Mouse (Mus musculus): Measurements from ENCODE around the gene Olfr1180. TPM values are rescaled to one million over a fixed set of nuclear protein-coding genes. Genes with fewer than 3 reads are reported as not detected.
"Not testable (repeated sequence)": the region's sequence is repeated elsewhere in the genome, so short reads cannot be mapped to it uniquely, and the experiment has no call there.

Gene Olfr1180
- polyA plus RNA-seq (2012; rRNA removed), result not detected in 2 replicates

GRCm38 (mm10) chr2:88419051-88419450 lies at the start of gene Olfr1180:
Olfr1180 (minus strand) TSS chr2:88419151.
- no peak for DNase-seq (ENCODE audit: extremely low spot score in 1 of 2, low spot score in 1 of 2)

GRCm38 (mm10) chr2:88454567-88454966 lies 35.6 kb upstream of the Olfr1180 start, which contains the start of gene Olfr1183:
Olfr1183 (plus strand) TSS chr2:88454867.
- DNase-seq (ENCODE audit: extremely low spot score in 1 of 2, low spot score in 1 of 2), result not testable (repeated sequence)

DNA sequence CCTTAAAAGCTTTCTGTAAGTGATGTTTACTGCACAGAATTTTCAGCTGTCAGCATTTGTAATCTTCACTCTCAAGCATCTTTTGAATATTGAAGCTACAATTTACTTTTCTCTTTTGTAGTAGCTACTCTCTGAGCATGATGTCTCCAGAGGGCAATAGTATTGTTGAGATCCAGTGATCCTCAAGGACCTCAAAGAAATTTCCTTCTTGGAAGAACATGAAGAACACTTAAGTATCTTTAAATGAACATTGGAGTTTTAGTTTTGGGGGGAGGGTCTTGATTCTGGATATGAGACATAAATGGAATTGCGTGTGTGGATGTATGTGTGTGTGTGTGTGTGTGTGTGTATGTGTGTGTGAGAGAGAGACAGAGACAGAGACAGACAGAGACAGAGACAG lies 30.1 kb upstream of the Olfr1180 start, which contains the start of gene Gm13757:
Gene Gm13757 (minus strand): TSS at position 101 of the 400 bp plus-strand sequence.
- DNase-seq (ENCODE audit: extremely low spot score in 1 of 2, low spot score in 1 of 2), result no peak

DNA sequence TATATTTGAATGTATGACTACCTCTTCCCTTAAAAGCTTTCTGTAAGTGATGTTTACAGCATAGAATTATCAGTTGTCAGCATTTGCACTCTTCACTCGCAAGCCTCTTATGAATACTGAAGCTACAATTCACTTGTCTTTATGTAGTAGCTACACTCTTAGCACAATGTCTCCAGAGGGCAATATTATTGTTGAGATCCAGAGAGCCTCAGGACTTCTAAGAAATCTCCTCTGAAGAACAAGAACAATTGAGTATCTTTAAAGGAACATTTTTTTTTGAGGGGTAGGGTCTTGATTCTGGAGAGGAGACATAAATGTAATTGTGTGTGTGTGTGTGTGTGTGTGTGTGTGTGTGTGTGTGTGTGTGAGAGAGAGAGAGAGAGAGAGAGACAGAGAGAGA lies 7.1 kb upstream of the Olfr1180 start, which contains the start of gene Olfr1181:
Gene Olfr1181 (minus strand): TSS at position 101 of the 400 bp plus-strand sequence.
- no peak for DNase-seq (ENCODE audit: extremely low spot score in 1 of 2, low spot score in 1 of 2)

- DNase-seq (ENCODE audit: extremely low spot score in 1 of 2, low spot score in 1 of 2), result no peak
Observed at GRCm38 (mm10) chr2:88406353-88406752, 12.6 kb downstream of the Olfr1180 start, which contains the start of gene Olfr1179. Olfr1179 (minus strand) TSS chr2:88406453.

GRCm38 (mm10) chr2:88386762-88387161 lies 32.2 kb downstream of the Olfr1180 start, which contains the start of gene Olfr1178:
Olfr1178 (plus strand) TSS chr2:88387062.
- DNase-seq (ENCODE audit: extremely low spot score in 1 of 2, low spot score in 1 of 2), result no peak

Other genes with a start within 250 kb of the Olfr1180 start
- not detected in 2 replicates for gene Olfr1168, start 237.3 kb downstream of the Olfr1180 start, polyA plus RNA-seq (2012; rRNA removed)
- not detected in 2 replicates for gene Olfr1170, start 190.8 kb downstream of the Olfr1180 start, polyA plus RNA-seq (2012; rRNA removed)
- not detected in 2 replicates for gene Olfr1173, start 139.3 kb downstream of the Olfr1180 start, polyA plus RNA-seq (2012; rRNA removed)
- not detected in 2 replicates for gene Olfr1174-ps, start 104.0 kb downstream of the Olfr1180 start, polyA plus RNA-seq (2012; rRNA removed)
- not detected in 2 replicates for gene Olfr1175-ps, start 91.9 kb downstream of the Olfr1180 start, polyA plus RNA-seq (2012; rRNA removed)
- gene Olfr1176, start 82.4 kb downstream of the Olfr1180 start, polyA plus RNA-seq (2012; rRNA removed), result 0.02 TPM in 1 of 2 replicates, not detected in the other
- gene Olfr1177-ps, start 72.7 kb downstream of the Olfr1180 start, polyA plus RNA-seq (2012; rRNA removed), result not detected in 2 replicates
- not detected in 2 replicates for gene Olfr1178, start 32.1 kb downstream of the Olfr1180 start, polyA plus RNA-seq (2012; rRNA removed)
- gene Olfr1179, start 12.7 kb downstream of the Olfr1180 start, polyA plus RNA-seq (2012; rRNA removed), result not detected in 2 replicates
- not detected in 2 replicates for gene Olfr1181, start 7.0 kb upstream of the Olfr1180 start, polyA plus RNA-seq (2012; rRNA removed)
- gene Gm13757, start 30.0 kb upstream of the Olfr1180 start, polyA plus RNA-seq (2012; rRNA removed), result not detected in 2 replicates
- not detected in 2 replicates for gene Olfr1183, start 35.7 kb upstream of the Olfr1180 start, polyA plus RNA-seq (2012; rRNA removed)
- not detected in 2 replicates for gene Olfr1184, start 64.4 kb upstream of the Olfr1180 start, polyA plus RNA-seq (2012; rRNA removed)
- gene Olfr1185-ps1, start 74.2 kb upstream of the Olfr1180 start, polyA plus RNA-seq (2012; rRNA removed), result not detected in 2 replicates
- not detected in 2 replicates for gene Olfr1186, start 99.4 kb upstream of the Olfr1180 start, polyA plus RNA-seq (2012; rRNA removed)
- gene Olfr1188, start 137.8 kb upstream of the Olfr1180 start, polyA plus RNA-seq (2012; rRNA removed), result not detected in 2 replicates
- gene Olfr1189, start 167.3 kb upstream of the Olfr1180 start, polyA plus RNA-seq (2012; rRNA removed), result not detected in 2 replicates
- gene Olfr1191-ps1, start 221.4 kb upstream of the Olfr1180 start, polyA plus RNA-seq (2012; rRNA removed), result not detected in 2 replicates
- not detected in 2 replicates for gene Olfr1192-ps1, start 229.4 kb upstream of the Olfr1180 start, polyA plus RNA-seq (2012; rRNA removed)

All from frontal cortex, adult 2 months (tissue).